Mouse (Mus musculus): ENCODE results near the gene Psme1.

DNA sequence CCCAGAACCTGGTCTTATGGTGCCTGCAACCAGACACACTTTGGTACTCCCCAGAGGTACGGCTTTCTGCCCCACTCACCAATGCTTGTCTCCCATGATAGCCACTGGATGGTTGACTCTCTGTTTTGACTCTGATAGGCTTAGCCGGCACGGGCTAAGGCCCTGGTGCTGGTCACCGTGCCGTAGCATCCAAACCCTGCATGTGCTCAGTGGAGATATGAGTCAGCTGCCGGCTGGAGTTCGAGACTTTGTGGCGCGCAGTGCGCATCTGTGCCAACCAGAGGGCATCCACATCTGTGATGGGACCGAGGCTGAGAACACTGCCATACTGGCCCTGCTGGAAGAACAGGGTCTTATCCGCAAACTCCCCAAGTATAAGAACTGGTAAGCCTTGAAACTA is 35.7 kb upstream of the Psme1 start:
- TF ChIP-seq CTCF (IDR thresholded peaks at IDR 0.05; ENCODE audit: low read depth) (no peak), EP300 (optimal IDR thresholded peaks at IDR 0.05) (no peak)
